Mouse (Mus musculus): ENCODE results near the gene Pea15a. TPM values are rescaled to one million over a fixed set of nuclear protein-coding genes. Genes with fewer than 3 reads are reported as not detected.

Pea15a gene
- polyA plus RNA-seq, 1 experiment: 125 TPM

DNA sequence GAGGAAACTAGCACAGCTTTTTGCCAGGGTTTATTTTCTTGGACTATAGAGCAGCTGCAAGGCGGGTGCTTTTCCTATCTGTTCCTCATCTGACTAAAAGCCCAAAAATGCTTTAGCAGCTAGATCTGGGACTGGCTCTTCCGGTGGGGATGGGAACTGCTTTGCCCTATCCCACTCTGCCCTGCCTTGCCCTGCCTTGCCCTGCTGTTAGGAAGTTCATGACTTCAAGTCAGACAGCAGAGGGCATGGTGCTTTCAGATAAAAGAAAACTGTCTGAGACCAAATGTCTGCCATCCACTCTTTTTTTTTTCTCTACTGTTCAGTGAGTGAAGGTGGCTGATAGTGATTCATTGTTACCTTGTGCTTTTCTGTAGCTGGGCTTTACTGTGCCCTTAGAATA, 15.0 kb downstream of the Pea15a start:
- Histone ChIP-seq H3K36me3 (ENCODE audit: control insufficient read depth, insufficient read depth) (peaks cover 82% of the 10 kb centered on the region), H3K79me3 (ENCODE audit: low read depth) (no peaks in the 10 kb centered on the region), H3K79me2 (ENCODE audit: control insufficient read depth, insufficient read depth) (no peaks in the 10 kb centered on the region), H3K4me3 (ENCODE audit: insufficient read depth, poor library complexity, severe bottlenecking) (no peak overlapping the region), H3K27me3 (ENCODE audit: control insufficient read depth, insufficient read depth, insufficient read length) (no peaks in the 10 kb centered on the region), H3ac (ENCODE audit: control insufficient read depth, insufficient read length, low read depth) (no peak overlapping the region)
- TF ChIP-seq MYOD1 (IDR thresholded peaks at IDR 0.05; ENCODE audit: control insufficient read depth, insufficient read length, low read depth) (no peak), CEBPB (IDR thresholded peaks at IDR 0.05; ENCODE audit: low read depth) (no peak), MAX (IDR thresholded peaks at IDR 0.05) (no peak), MYOG (IDR thresholded peaks at IDR 0.05; ENCODE audit: control insufficient read depth, extremely low read depth, insufficient read length) (no peak), FOSL1 (IDR thresholded peaks at IDR 0.05; ENCODE audit: insufficient read depth, low read length, poor library complexity, severe bottlenecking) (no peak), USF1 (IDR thresholded peaks at IDR 0.05; ENCODE audit: low read depth) (no peak), CTCF (IDR thresholded peaks at IDR 0.05; ENCODE audit: control insufficient read depth, insufficient read depth, insufficient read length) (no peak)

DNA sequence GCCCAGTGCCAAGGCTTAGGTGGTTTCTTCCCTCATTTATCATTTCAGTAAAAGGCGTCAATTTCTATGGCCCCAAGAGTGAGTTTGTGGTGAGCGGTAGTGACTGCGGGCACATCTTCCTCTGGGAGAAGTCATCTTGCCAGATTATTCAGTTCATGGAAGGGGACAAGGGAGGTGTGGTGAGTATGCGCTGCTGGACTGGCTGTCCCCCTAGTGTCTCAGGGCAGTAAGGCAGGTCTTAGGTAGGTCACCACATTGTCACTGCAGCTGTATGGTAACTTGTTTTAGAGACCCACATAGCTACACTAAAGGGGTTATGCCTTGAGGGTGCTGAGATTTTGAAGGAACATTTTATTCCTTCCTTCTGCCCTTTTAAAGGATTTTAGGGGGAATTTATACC, 17.7 kb downstream of the Pea15a start:
- H3K4me3 ChIP-seq (ENCODE audit: insufficient read depth, poor library complexity, severe bottlenecking): no peak overlapping the region
- no peaks in the 10 kb centered on the region for H3K79me3 ChIP-seq (ENCODE audit: low read depth)
- H3K79me2 ChIP-seq (ENCODE audit: control insufficient read depth, insufficient read depth): no peaks in the 10 kb centered on the region
- TF ChIP-seq CEBPB (IDR thresholded peaks at IDR 0.05; ENCODE audit: low read depth) (no peak), FOSL1 (IDR thresholded peaks at IDR 0.05; ENCODE audit: insufficient read depth, low read length, poor library complexity, severe bottlenecking) (no peak), MYOG (IDR thresholded peaks at IDR 0.05; ENCODE audit: control insufficient read depth, extremely low read depth, insufficient read length) (no peak), MYOD1 (IDR thresholded peaks at IDR 0.05; ENCODE audit: control insufficient read depth, insufficient read length, low read depth) (no peak), USF1 (IDR thresholded peaks at IDR 0.05; ENCODE audit: low read depth) (no peak), CTCF (IDR thresholded peaks at IDR 0.05; ENCODE audit: control insufficient read depth, insufficient read depth, insufficient read length) (peak; percentile 13), MAX (IDR thresholded peaks at IDR 0.05) (no peak)
- H3K36me3 ChIP-seq (ENCODE audit: control insufficient read depth, insufficient read depth): peaks cover 78% of the 10 kb centered on the region
- H3K27me3 ChIP-seq (ENCODE audit: control insufficient read depth, insufficient read depth, insufficient read length): no peaks in the 10 kb centered on the region
- H3ac ChIP-seq (ENCODE audit: control insufficient read depth, insufficient read length, low read depth): no peak overlapping the region

DNA sequence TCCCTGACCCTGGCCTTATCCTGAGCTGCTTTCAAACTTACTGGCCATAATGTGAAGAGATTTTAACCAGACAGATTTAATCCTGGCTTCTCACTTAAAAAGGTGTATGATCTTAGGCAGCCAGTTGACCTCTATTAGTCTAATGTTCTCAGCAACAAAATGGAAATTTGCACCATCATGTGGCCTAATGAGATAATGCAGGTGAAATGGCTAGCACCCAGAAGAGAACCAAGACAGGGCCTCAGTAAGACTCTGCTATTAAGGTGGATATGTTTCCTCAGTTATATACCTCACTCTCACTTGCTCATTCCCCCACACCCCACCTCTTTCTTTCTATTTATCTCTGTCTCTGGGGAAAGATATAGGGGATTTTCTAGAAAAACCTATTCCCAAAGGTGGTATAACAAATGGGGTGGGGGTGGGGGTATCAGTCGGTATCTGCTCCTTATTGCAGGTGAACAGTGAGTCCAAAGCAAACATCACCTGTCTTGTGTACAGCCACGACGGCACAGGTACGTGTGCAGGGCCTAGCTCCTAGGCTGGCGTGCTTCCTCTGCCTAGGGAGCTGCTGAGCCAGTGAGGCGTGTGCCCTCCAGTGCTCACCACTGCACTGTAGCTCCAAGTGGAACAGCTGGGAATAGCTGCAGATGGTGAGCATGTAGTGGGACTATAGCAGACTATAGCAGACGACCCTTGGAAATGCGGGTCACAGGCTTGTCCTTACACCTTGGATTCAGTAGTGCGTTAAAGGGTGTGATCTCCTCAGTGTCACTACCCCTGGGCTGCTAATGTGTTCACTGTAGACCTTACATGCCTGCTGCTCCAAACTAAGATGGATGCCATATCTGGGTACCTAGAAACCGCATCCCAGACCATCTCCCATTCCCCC, 20.0 kb downstream of the Pea15a start:
- peaks cover 67% of the 10 kb centered on the region for H3K36me3 ChIP-seq (ENCODE audit: control insufficient read depth, insufficient read depth)
- TF ChIP-seq CEBPB (IDR thresholded peaks at IDR 0.05; ENCODE audit: low read depth): no peak
- no peak for TF ChIP-seq MYOG (IDR thresholded peaks at IDR 0.05; ENCODE audit: control insufficient read depth, extremely low read depth, insufficient read length)
- no peak for TF ChIP-seq MYOD1 (IDR thresholded peaks at IDR 0.05; ENCODE audit: control insufficient read depth, insufficient read length, low read depth)
- no peak for TF ChIP-seq CTCF (IDR thresholded peaks at IDR 0.05; ENCODE audit: control insufficient read depth, insufficient read depth, insufficient read length)
- no peak for TF ChIP-seq MAX (IDR thresholded peaks at IDR 0.05)
- no peak for TF ChIP-seq USF1 (IDR thresholded peaks at IDR 0.05; ENCODE audit: low read depth)
- TF ChIP-seq FOSL1 (IDR thresholded peaks at IDR 0.05; ENCODE audit: insufficient read depth, low read length, poor library complexity, severe bottlenecking): no peak
- H3ac ChIP-seq (ENCODE audit: control insufficient read depth, insufficient read length, low read depth): no peak overlapping the region
- no peaks in the 10 kb centered on the region for H3K27me3 ChIP-seq (ENCODE audit: control insufficient read depth, insufficient read depth, insufficient read length)
- no peak overlapping the region for H3K4me3 ChIP-seq (ENCODE audit: insufficient read depth, poor library complexity, severe bottlenecking)
- H3K79me3 ChIP-seq (ENCODE audit: low read depth): no peaks in the 10 kb centered on the region
- H3K79me2 ChIP-seq (ENCODE audit: control insufficient read depth, insufficient read depth): no peaks in the 10 kb centered on the region

DNA sequence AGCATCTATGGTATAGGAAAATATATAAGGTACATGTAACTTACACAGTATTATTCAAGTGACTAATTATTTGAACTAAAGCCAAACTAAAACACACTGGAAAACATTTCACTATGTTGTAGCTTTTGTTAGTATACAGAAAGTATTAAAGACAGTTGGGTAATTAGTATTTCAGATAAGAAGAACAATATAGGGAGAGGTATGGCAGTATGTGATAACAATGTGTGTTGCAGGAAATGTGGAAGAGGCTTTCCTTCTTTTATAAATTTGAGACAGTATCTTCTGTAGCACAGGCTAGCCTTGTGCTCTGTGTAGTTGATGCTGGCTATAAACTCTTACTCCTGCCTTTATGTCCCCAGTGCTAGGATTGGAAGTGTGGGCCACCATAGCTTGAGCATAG, 22.7 kb downstream of the Pea15a start:
- no peak overlapping the region for H3K4me3 ChIP-seq (ENCODE audit: insufficient read depth, poor library complexity, severe bottlenecking)
- H3K36me3 ChIP-seq (ENCODE audit: control insufficient read depth, insufficient read depth): peaks cover 70% of the 10 kb centered on the region

DNA sequence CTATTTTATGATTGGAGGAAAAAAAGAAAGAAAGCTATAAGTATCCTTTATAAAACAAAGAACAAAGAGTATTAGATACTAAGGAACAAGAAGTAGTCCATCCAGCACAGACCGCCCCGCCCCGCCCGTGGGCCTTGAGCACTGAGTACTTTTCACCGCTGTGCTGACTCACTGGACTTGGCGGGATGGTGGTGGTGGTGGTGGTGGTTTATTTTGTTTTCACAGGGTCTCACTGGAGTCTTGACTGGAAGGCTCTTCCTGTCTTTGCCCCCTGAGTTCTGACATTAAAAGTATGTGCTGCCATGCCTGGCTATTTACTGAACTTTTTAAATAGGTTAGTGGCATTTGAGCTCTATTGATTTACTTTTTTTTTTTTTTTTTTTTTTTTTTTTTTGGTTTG, 23.5 kb downstream of the Pea15a start:
- no peak for TF ChIP-seq CTCF (IDR thresholded peaks at IDR 0.05; ENCODE audit: control insufficient read depth, insufficient read depth, insufficient read length)
- TF ChIP-seq MAX (IDR thresholded peaks at IDR 0.05): no peak
- TF ChIP-seq CEBPB (IDR thresholded peaks at IDR 0.05; ENCODE audit: low read depth): no peak
- H3K4me3 ChIP-seq (ENCODE audit: insufficient read depth, poor library complexity, severe bottlenecking): no peak overlapping the region
- H3K27me3 ChIP-seq (ENCODE audit: control insufficient read depth, insufficient read depth, insufficient read length): no peaks in the 10 kb centered on the region
- no peaks in the 10 kb centered on the region for H3K79me2 ChIP-seq (ENCODE audit: control insufficient read depth, insufficient read depth)
- no peak overlapping the region for H3ac ChIP-seq (ENCODE audit: control insufficient read depth, insufficient read length, low read depth)
- peaks cover 65% of the 10 kb centered on the region for H3K36me3 ChIP-seq (ENCODE audit: control insufficient read depth, insufficient read depth)
- H3K79me3 ChIP-seq (ENCODE audit: low read depth): no peaks in the 10 kb centered on the region

More for the DNA sequence above, 22.7 kb downstream of the Pea15a start:
- Histone ChIP-seq H3K79me3 (ENCODE audit: low read depth) (no peaks in the 10 kb centered on the region), H3K79me2 (ENCODE audit: control insufficient read depth, insufficient read depth) (no peaks in the 10 kb centered on the region), H3K27me3 (ENCODE audit: control insufficient read depth, insufficient read depth, insufficient read length) (no peaks in the 10 kb centered on the region), H3ac (ENCODE audit: control insufficient read depth, insufficient read length, low read depth) (no peak overlapping the region)
- TF ChIP-seq CTCF (IDR thresholded peaks at IDR 0.05; ENCODE audit: control insufficient read depth, insufficient read depth, insufficient read length): no peak
- TF ChIP-seq MAX (IDR thresholded peaks at IDR 0.05): no peak
- no peak for TF ChIP-seq MYOG (IDR thresholded peaks at IDR 0.05; ENCODE audit: control insufficient read depth, extremely low read depth, insufficient read length)

DNA sequence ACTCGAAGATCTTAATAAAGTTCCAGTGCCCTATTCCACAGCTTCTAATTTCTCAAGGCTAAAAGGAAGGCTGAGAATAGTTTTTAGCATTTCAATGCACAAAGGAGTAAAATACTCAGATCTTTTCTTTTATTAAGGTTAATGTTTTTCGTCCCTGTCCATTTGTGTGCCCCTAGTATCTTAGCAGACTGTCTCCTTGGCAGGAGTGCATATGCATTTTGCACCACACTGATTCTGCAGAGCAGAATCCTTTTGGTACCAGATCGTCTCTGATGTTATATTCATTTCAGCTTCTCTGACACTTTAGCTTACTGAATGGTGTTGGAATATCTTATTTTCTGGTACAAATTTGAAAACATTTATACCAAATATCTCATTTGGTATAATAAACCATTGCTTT, 24.8 kb downstream of the Pea15a start:
- H3K79me3 ChIP-seq (ENCODE audit: low read depth): no peaks in the 10 kb centered on the region
- H3K4me3 ChIP-seq (ENCODE audit: insufficient read depth, poor library complexity, severe bottlenecking): no peak overlapping the region
- no peaks in the 10 kb centered on the region for H3K79me2 ChIP-seq (ENCODE audit: control insufficient read depth, insufficient read depth)
- H3K36me3 ChIP-seq (ENCODE audit: control insufficient read depth, insufficient read depth): peaks cover 59% of the 10 kb centered on the region
- no peak for TF ChIP-seq FOSL1 (IDR thresholded peaks at IDR 0.05; ENCODE audit: insufficient read depth, low read length, poor library complexity, severe bottlenecking)
- TF ChIP-seq MYOG (IDR thresholded peaks at IDR 0.05; ENCODE audit: control insufficient read depth, extremely low read depth, insufficient read length): no peak
- TF ChIP-seq CTCF (IDR thresholded peaks at IDR 0.05; ENCODE audit: control insufficient read depth, insufficient read depth, insufficient read length): no peak
- TF ChIP-seq MYOD1 (IDR thresholded peaks at IDR 0.05; ENCODE audit: control insufficient read depth, insufficient read length, low read depth): no peak
- TF ChIP-seq USF1 (IDR thresholded peaks at IDR 0.05; ENCODE audit: low read depth): no peak
- TF ChIP-seq CEBPB (IDR thresholded peaks at IDR 0.05; ENCODE audit: low read depth): no peak
- TF ChIP-seq MAX (IDR thresholded peaks at IDR 0.05): no peak
- H3K27me3 ChIP-seq (ENCODE audit: control insufficient read depth, insufficient read depth, insufficient read length): no peaks in the 10 kb centered on the region
- H3ac ChIP-seq (ENCODE audit: control insufficient read depth, insufficient read length, low read depth): no peak overlapping the region

Measured in C2C12 (cell line).